Mouse (Mus musculus): ENCODE measurements around the gene Tmem131.

GRCm38 (mm10) chr1:36902533-36903315 lies 40.7 kb downstream of the Tmem131 start:
- TF ChIP-seq CTCF (conservative IDR thresholded peaks at IDR 0.05; ENCODE audit: low read length) (no peak), NANOG (IDR thresholded peaks at IDR 0.05; ENCODE audit: borderline replicate concordance, low read length) (no peak)

Measured in E14TG2a.4 (cell line).